Mouse (Mus musculus): ENCODE measurements at regions not wholly inside any gene's neighbourhood (a gene's known extent, or its start where the extent isn't known, plus 50 kb on each side); places are given as distances from the start of the nearest gene placed in this dataset.
A peak's percentile ranks its signal among the peaks of the same experiment; 100 is the strongest.

DNA sequence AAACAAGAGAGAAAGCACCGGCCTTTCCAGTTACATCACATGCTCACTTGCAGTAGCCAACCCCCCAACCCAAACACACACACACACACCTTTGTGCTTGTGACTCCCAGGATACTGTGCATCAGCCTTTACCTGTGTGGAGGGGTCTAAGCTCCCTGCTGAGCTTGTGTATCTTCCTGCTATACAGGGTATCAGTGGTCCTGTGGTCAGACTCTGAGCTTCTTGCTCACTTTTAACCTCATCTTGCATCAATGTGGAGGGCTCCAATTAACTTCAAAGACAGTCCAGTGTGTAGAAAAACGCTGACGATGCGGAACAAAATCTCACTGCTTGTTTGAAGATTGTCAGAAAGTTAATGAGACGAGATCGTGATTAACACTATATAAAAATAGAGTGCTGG lies 71.4 kb upstream of the Gypa start:
- DNase-seq (ENCODE audit: low read depth, low spot score), result no peak

- no peak for DNase-seq (ENCODE audit: low read depth, low spot score)
These were observed 77.5 kb upstream of the Gypa start for GRCm38 (mm10) chr8:80416121-80416520.

DNA sequence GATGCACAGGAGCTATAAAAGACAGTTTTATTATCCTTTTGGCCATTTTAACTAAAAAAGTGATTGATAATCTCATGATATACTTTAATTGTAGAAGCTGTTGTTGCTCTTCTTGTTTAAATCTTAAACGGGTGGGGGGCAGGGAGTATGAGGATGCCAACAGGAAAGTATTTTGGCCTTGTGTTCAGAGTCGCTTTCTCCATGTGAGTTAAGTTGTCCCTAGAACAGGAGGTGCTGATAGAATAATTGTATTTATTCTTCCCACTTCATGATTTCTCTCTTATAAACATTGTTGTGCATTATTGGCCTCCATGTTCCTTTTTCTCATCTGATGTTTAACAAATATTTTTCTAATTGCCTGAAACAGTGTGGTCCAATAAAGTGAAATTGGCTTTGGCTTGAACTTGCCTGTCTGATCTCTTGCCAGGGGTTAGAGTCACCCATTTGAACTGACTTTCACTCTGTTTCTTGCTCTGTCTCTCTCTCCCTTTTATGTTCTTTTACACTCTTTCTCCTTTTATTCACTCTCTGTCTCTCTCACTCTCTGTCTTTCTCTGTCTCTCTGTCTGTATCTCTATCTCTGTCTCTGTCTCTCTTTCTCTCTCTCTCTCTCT lies 93.9 kb upstream of the Gypa start:
- DNase-seq (ENCODE audit: low read depth, low spot score), result no peak

DNA sequence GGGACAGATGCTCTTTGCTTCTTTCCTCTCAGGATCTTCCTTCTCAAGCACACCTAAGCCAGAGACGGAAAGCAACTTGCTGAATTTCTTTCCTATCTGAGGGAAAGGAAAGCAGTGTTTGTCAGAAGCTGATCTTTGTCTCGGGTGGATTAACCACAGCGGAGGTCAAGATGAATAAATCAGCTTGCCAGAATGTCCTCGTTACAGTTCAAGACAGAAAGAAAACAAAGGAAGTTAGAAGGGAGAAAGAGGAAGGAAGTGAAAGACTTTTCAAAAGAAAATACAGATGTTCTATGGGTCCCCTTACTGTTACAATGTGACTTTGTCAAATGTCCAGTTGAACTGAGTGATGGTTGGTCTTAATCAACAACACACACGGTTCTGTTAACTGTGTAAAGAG lies 98.6 kb upstream of the Gypa start:
- DNase-seq (ENCODE audit: low read depth, low spot score), result no peak

- no peak for DNase-seq (ENCODE audit: low read depth, low spot score)
These were observed 100.5 kb upstream of the Gypa start for GRCm38 (mm10) chr8:80393111-80393510.

DNA sequence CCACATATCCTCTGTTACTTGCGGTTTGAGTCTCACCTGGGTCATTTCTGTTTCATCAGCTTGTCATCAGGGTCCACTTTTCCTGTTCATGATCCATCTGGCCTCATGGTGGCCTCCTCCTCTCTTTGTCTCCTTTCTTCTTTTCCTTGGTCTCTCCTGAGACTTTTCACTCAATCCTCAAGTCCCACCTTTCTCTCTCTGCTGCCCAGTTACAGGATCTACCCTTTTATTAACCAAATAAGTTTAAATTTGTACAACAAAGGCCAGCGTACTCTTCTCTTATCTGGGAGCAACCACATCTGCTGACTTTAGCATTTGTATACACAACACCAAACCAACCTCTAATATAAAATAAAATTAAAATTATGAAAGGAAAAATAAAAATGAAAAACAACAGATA lies 124.4 kb upstream of the Gypa start:
- no peak for DNase-seq (ENCODE audit: low read depth, low spot score)

DNA sequence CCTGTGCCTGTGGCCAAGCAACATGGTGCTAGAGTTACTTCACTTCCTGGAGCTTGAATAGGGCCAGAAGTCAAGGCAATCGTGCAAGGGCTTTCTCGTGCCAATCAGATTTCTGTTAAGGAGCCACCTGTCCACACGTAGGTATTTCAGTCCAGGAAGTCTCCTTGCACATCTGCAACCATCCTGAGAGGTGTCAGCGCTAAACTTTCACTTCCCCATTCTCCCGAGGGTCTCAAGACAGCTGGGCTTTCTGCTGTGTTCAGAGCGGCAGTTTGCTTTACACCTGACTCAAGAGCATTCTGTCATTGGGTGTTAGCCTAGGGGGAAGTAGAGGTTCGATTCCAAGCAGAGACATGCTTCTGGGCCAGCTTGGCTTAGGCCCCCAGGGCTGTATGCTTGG lies 129.5 kb upstream of the Gypa start:
- no peak for DNase-seq (ENCODE audit: low read depth, low spot score)

- DNase-seq (ENCODE audit: low read depth, low spot score), result no peak
These were observed 150.3 kb upstream of the Gypa start for GRCm38 (mm10) chr8:80343299-80343698.

DNA sequence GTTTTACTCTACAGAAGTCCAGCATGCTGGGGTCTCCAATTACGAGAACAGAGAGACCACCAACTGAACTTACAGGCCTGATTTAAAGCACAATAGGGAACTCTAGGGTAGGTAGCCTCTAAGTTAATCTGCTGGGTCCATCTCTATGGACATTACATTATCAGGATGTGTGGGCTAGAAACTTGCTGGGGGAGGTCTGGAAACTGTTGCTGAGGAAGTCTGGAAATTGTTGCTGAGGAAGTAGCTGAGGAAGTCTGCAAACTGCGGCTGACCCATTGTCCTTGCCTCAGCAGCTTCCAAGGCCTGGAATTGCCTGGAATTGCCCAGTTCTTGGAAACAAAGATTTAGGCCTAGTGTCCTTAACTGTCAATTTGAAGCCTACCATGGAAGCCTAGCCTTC lies 155.7 kb upstream of the Gypa start:
- DNase-seq (ENCODE audit: low read depth, low spot score), result no peak

- no peak for DNase-seq (ENCODE audit: low read depth, low spot score)
These were observed 164.9 kb upstream of the Gypa start for GRCm38 (mm10) chr8:80328676-80329075.

DNA sequence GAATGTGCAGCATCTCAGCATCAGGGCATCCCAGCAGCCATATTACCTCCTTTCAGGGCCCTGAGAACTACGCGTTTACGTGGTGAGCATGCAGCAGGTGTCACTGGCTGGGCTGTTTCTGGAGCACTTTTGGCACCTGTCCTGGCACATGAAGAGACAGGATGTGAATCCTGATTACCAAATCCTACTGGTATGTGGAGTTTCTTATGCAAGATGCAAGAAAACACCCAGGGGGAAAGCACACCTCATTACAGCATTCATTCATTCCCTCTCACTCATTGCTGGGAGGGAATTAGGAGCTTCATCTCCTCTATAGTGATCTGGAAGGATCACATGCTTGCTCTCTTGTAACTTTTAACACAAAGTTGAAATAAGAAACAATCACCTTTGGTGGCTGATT lies 167.7 kb upstream of the Gypa start:
- DNase-seq (ENCODE audit: low read depth, low spot score), result no peak

DNA sequence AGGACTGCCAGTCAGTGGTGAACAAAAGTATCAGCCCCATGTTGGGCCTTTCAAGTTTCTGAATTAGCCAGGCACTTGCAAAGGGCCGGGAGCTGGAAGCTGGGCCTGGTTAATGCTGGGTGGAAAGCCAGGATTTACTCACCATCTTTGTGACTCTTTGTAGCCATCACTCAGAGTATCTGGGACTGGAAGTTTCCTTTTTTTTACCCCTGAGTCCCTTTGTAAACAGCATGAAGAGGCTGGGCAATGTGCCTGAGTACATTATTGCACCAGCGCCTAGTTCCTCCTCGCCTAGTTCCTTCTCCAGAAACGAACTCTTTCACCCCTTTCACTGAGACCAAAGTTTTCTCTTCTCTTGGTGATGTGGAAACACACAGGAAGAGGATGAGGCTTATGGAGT lies 168.4 kb upstream of the Gypa start:
- no peak for DNase-seq (ENCODE audit: low read depth, low spot score)

DNA sequence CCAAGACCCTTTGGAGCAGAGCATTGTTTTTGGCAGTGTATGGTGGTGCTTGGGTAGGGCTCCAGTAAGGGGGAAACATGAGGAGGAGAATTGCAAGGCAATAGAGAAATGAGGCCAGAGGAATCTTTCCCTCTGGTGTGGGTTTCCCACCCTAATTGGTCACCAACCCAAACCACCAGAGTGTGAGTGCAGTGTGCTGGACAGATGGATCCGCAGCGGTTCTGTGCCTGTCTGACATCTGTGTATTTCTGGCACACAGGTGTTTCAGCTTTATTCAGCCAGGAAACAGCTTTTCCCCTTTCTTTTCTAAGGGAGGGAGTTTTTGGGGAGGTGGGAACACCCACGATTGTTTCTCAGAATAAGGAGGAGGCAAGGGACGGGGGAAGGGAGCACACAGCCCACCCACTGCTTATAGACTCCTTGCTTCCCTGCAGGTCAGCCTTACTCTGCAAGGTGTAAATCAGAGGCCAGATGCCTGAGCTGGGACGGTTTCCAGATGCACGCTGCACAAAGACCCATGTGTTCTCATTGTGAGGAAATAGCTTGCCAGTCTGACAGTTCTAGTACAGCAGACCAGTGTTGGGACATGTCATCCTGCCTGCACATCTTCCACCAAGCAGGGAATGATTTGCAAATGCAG lies 175.2 kb upstream of the Gypa start:
- peak; percentile 42 for DNase-seq (ENCODE audit: low read depth, low spot score)

DNA sequence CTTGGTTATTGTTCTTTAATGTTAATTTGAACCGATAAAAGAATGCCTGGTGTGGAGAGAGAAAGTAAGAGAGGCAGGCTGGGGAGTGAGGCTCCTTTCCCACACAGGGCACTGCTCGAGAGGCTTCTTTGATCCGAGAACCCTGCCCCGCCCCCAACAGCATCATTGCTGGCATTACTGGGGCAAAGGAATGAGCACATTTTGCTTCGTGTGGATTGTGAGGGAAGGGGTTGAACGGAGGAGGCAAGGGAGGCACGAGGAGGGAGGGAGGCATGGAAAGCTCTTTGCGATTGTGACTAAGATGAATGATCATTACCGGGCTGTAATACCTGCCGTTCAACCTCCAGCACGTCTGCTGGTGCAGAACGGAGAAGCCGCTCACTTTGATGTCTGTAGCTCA lies 178.2 kb upstream of the Gypa start:
- peak; percentile 35 for DNase-seq (ENCODE audit: low read depth, low spot score)

DNA sequence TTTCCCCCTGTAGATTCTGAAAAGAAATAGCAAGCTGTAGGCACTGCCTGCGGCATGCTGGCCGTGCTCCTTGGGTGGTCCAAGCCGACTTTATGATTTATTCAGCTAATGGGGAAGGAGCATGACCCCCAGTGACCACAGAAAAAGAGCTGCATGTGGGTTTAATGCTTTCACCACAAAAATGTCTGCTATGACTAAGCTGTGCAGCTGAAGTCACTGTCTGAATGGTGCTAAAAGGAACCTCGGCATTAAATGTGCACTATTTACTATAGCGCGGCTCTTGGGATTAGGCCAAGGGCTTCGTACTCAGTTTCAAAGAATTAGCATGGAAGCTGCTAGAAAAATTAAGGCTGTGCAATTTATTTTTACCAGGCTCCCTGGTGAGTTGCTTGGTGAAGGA lies 178.8 kb upstream of the Gypa start:
- DNase-seq (ENCODE audit: low read depth, low spot score), result peak; percentile 69

- DNase-seq (ENCODE audit: low read depth, low spot score), result no peak
These were observed 179.5 kb upstream of the Gypa start for GRCm38 (mm10) chr8:80313883-80314635.

- no peak for DNase-seq (ENCODE audit: low read depth, low spot score)
These were observed 185.8 kb upstream of the Gypa start for GRCm38 (mm10) chr8:80307761-80308160.

DNA sequence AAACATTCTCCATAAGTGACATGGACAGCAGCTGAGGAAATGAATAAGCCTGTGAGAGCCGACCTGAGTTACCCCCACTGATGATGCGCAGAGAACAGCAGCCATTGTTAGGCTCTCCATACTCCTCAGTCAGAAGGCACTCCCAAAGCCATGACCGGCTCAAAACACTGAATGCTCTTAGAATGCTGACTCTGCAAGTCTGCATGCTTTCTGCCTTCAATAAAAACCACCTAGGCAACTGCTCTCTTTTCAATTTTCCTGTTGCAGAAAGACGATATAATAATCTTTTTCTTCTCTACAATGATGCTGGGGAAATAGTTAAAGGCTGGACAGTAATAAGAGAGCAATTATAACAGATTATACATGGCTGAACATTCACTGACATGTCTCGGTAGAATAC lies 195.0 kb upstream of the Gypa start:
- no peak for DNase-seq (ENCODE audit: low read depth, low spot score)

- no peak for DNase-seq (ENCODE audit: low read depth, low spot score)
These were observed 203.3 kb upstream of the Gypa start for GRCm38 (mm10) chr8:80290311-80290710.

- DNase-seq (ENCODE audit: low read depth, low spot score), result no peak
These were observed 204.3 kb upstream of the Gypa start for GRCm38 (mm10) chr8:80289282-80289681.

DNA sequence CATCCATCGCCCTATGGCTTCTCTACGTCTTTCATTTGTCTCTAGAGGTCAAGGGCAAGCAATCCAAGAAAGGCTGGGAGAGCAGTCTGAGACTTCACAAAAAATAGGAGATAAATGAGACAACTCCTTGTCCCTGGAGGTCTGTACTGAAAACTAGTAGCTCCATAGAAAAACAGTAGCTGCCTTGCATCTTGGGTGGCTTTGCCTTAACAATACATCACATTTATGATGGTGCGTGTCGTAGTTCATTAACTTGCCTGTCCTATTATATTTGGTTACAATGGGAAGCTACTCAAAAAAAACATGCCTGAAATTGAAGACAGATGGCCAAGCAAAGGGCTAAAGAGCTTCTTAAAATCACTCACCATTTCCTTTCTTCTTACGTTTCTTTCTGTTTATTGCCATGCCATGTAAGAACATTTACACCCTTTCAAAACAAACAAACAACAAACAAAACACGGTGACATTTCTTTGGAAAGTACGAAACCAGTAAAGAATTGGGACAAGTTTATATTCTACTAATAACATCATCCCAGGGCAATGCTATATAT lies 211.2 kb upstream of the Hhip start:
- no peak for DNase-seq (ENCODE audit: low read depth, low spot score)

DNA sequence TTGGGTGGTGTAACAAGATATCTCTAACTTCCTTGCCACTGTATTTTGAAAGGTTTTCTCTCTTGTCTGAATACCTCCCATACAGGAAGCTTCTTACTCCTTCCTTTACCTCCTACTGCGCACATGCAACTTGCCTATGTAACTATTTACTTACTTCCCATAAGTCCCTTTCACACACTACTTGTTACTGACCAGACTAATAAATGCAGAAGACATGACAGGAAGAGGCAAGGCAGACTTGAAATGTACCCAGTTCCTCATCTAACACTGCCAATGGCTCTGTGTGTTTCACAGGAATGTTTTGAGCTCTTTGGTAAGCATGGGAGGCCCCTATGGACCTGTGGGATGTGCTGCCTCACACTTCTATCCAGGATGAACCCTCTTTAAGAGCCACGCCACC lies 207.1 kb upstream of the Hhip start:
- DNase-seq (ENCODE audit: low read depth, low spot score), result no peak

DNA sequence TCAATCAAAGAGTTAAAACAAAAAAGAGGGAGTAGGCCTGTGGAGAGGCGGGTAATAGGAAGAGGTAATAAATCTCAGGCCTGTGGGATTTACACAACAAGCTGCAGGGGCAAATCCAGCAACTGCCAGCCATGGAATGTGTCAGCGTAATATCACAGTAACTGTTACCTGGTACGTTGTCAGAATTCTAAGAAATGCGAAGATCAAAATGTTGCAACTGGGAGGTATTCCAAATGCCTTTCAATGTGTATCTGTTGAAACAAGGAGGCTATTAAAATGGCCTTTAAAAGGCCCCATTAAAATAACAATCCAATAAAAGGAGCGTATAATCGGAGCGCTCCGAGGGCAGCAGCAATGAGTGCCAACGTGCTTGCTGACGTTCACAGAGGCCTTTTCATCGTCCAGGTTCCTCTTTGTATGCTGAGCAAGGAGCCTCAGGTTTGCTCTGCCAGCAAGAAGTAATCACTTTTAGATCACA lies 205.7 kb upstream of the Hhip start:
- peak; percentile 9 for DNase-seq (ENCODE audit: low read depth, low spot score)
